20 mouse cellular contexts compared by ENCODE assay signal in the genomic region with DNA sequence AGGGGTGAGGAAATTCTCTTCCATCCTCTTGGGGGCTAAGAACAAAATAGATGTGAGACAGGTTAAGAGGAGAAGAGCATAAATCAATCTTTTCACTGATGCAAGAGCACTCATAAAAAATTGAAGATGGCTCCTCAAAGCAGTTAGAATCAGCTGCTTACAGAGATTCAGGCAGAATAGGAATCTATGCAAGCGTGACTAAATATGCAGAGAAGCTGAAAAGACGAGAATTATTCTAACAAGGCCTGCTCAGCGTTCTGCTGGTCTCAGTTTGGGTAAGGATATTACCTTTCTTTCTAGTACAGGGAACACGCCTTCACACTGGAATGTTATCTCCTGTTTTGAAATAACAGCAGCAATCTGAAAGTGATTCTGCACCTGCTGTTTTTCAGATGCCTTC.
DNase-seq lines count a peak whose midpoint lies in the region; ATAC-seq lines count a peak whose summit lies in the region.
"Had no signal": no experiment of that assay in that cellular context is flagged by ENCODE, and none has a peak within 500 bp of the region (broad histone marks: within the 10 kb centered on the region; RNA-seq: fewer than 3 reads in every experiment).

No protein-coding gene starts in this region.

- WGBS in hindbrain, embryonic 11.5 days = 54% methylated on average over 4 of the region's 4 CpGs
- WGBS in hindbrain, embryonic 10.5 days = 72% methylated on average over 4 of the region's 4 CpGs
- 57% methylated on average over 4 of the region's 4 CpGs for WGBS in midbrain, embryonic 12.5 days
- WGBS in midbrain, embryonic 11.5 days = 67% methylated on average over 4 of the region's 4 CpGs
- WGBS in hindbrain, embryonic 14.5 days = 39% methylated on average over 4 of the region's 4 CpGs

- 0 out of 2 replicates have a peak, but pooled peaks have one; percentile 35 for ATAC-seq in hindbrain, embryonic 11.5 days (ENCODE audit: low FRiP score)
- ATAC-seq in midbrain, embryonic 12.5 days (ENCODE audit: low FRiP score, low read depth) = peak; percentile 32; the same call in 1 of the 2 replicates
- ATAC-seq in midbrain, embryonic 11.5 days (ENCODE audit: low FRiP score) = no peak
- ATAC-seq in hindbrain, embryonic 14.5 days (ENCODE audit: low FRiP score) = no peak
- ATAC-seq: intestine, embryonic 16.5 days had no signal

- H3K9ac ChIP-seq in hindbrain, embryonic 11.5 days (ENCODE audit: low read depth, low read length) = no peak overlapping the region
- H3K9ac ChIP-seq in midbrain, embryonic 12.5 days (replicated peaks) = no peak overlapping the region
- no peak overlapping the region for H3K9ac ChIP-seq in midbrain, embryonic 11.5 days (ENCODE audit: low read length)
- no peak overlapping the region for H3K9ac ChIP-seq in hindbrain, embryonic 14.5 days
- H3K9ac ChIP-seq: forebrain, embryonic 13.5 days; hindbrain, embryonic 15.5 days; limb, embryonic 12.5 days had no signal

- H3K4me3 ChIP-seq in hindbrain, embryonic 11.5 days (ENCODE audit: low read depth, low read length) = no peak overlapping the region
- no peak overlapping the region for H3K4me3 ChIP-seq in hindbrain, embryonic 10.5 days
- H3K4me3 ChIP-seq in midbrain, embryonic 12.5 days = no peak overlapping the region
- no peak overlapping the region for H3K4me3 ChIP-seq in midbrain, embryonic 11.5 days (ENCODE audit: low read depth, low read length)
- no peak overlapping the region for H3K4me3 ChIP-seq in hindbrain, embryonic 14.5 days (replicated peaks; ENCODE audit: low read length)
- H3K4me3 ChIP-seq: forebrain, embryonic 13.5 days; hindbrain, embryonic 15.5 days; limb, embryonic 12.5 days had no signal

- no peaks in the 10 kb centered on the region for H3K36me3 ChIP-seq in hindbrain, embryonic 11.5 days (ENCODE audit: control insufficient read depth, insufficient read depth, low read length)
- no peaks in the 10 kb centered on the region for H3K36me3 ChIP-seq in hindbrain, embryonic 10.5 days
- H3K36me3 ChIP-seq in midbrain, embryonic 12.5 days = no peaks in the 10 kb centered on the region
- no peaks in the 10 kb centered on the region for H3K36me3 ChIP-seq in midbrain, embryonic 11.5 days (ENCODE audit: control insufficient read depth, insufficient read depth, low read length)
- H3K36me3 ChIP-seq in hindbrain, embryonic 14.5 days (replicated peaks; ENCODE audit: control insufficient read depth, insufficient read depth) = no peaks in the 10 kb centered on the region
- H3K36me3 ChIP-seq: hindbrain, embryonic 15.5 days; limb, embryonic 12.5 days had no signal

- no peaks in the 10 kb centered on the region for H3K4me1 ChIP-seq in hindbrain, embryonic 11.5 days (replicated peaks; ENCODE audit: control insufficient read depth, insufficient read depth, low read length)
- no peaks in the 10 kb centered on the region for H3K4me1 ChIP-seq in hindbrain, embryonic 10.5 days (replicated peaks)
- no peaks in the 10 kb centered on the region for H3K4me1 ChIP-seq in midbrain, embryonic 12.5 days
- H3K4me1 ChIP-seq in midbrain, embryonic 11.5 days (ENCODE audit: control insufficient read depth, insufficient read depth, low read length) = no peaks in the 10 kb centered on the region
- 0 out of 2 replicates have a peak, but pooled peaks cover 5% of the 10 kb centered on the region for H3K4me1 ChIP-seq in hindbrain, embryonic 14.5 days (replicated peaks; ENCODE audit: control insufficient read depth, insufficient read depth, low read length)
- H3K4me1 ChIP-seq: forebrain, embryonic 13.5 days; limb, embryonic 12.5 days had no signal

- H3K27ac ChIP-seq in hindbrain, embryonic 11.5 days (ENCODE audit: low read depth, low read length) = no peak overlapping the region
- no peak overlapping the region for H3K27ac ChIP-seq in hindbrain, embryonic 10.5 days
- H3K27ac ChIP-seq in midbrain, embryonic 12.5 days (replicated peaks) = no peak overlapping the region
- H3K27ac ChIP-seq in midbrain, embryonic 11.5 days (ENCODE audit: low read depth, low read length) = no peak overlapping the region
- peak overlapping the region; percentile 57 for H3K27ac ChIP-seq in hindbrain, embryonic 14.5 days
- H3K27ac ChIP-seq: forebrain, embryonic 13.5 days; hindbrain, embryonic 15.5 days; limb, embryonic 12.5 days; stomach, postnatal 0 days had no signal

- no peaks in the 10 kb centered on the region for H3K9me3 ChIP-seq in hindbrain, embryonic 11.5 days (ENCODE audit: control insufficient read depth, low read length)
- H3K9me3 ChIP-seq in hindbrain, embryonic 10.5 days = no peaks in the 10 kb centered on the region
- H3K9me3 ChIP-seq in midbrain, embryonic 12.5 days = no peaks in the 10 kb centered on the region
- H3K9me3 ChIP-seq in midbrain, embryonic 11.5 days (ENCODE audit: control insufficient read depth, low read length) = no peaks in the 10 kb centered on the region
- no peaks in the 10 kb centered on the region for H3K9me3 ChIP-seq in hindbrain, embryonic 14.5 days (ENCODE audit: control insufficient read depth, low read length)
- H3K9me3 ChIP-seq: forebrain, embryonic 13.5 days; hindbrain, embryonic 15.5 days; limb, embryonic 12.5 days had no signal

- no peak overlapping the region for H3K4me2 ChIP-seq in hindbrain, embryonic 11.5 days (replicated peaks; ENCODE audit: low read depth, low read length)
- no peak overlapping the region for H3K4me2 ChIP-seq in midbrain, embryonic 12.5 days (replicated peaks)
- H3K4me2 ChIP-seq in midbrain, embryonic 11.5 days = no peak overlapping the region
- no peak overlapping the region for H3K4me2 ChIP-seq in hindbrain, embryonic 14.5 days (replicated peaks)
- H3K4me2 ChIP-seq: forebrain, embryonic 13.5 days; heart, embryonic 11.5 days; hindbrain, embryonic 15.5 days; limb, embryonic 12.5 days; liver, embryonic 11.5 days had no signal

- no peak for DNase-seq in hindbrain, embryonic 11.5 days (ENCODE audit: low spot score)
- DNase-seq in hindbrain, embryonic 10.5 days (ENCODE audit: low spot score) = no peak
- no peak for DNase-seq in midbrain, embryonic 11.5 days (ENCODE audit: low spot score, missing footprints)
- DNase-seq in hindbrain, embryonic 14.5 days (ENCODE audit: low spot score) = no peak
- DNase-seq in retina, embryonic 14.5 days (ENCODE audit: low spot score) = peak; percentile 32
- no peak for DNase-seq in ovary, postnatal 10 days (ENCODE audit: low spot score)
- no peak for DNase-seq in gastrocnemius, postnatal 25 days
- DNase-seq: adrenal gland, postnatal 10 days; cerebellum, adult 9-10 months; kidney, postnatal 25 days; lung, adult 18-20 months; lung, postnatal 14 days had no signal

- no peaks in the 10 kb centered on the region for H3K27me3 ChIP-seq in hindbrain, embryonic 11.5 days (ENCODE audit: control insufficient read depth, insufficient read depth, low read length)
- H3K27me3 ChIP-seq in hindbrain, embryonic 10.5 days (ENCODE audit: insufficient read depth, poor library complexity, severe bottlenecking) = no peaks in the 10 kb centered on the region
- no peaks in the 10 kb centered on the region for H3K27me3 ChIP-seq in midbrain, embryonic 12.5 days
- H3K27me3 ChIP-seq in midbrain, embryonic 11.5 days (ENCODE audit: control insufficient read depth, insufficient read depth, low read length) = no peaks in the 10 kb centered on the region
- no peaks in the 10 kb centered on the region for H3K27me3 ChIP-seq in hindbrain, embryonic 14.5 days (ENCODE audit: control insufficient read depth, insufficient read depth, low read length)
- H3K27me3 ChIP-seq: forebrain, embryonic 13.5 days; hindbrain, embryonic 15.5 days; limb, embryonic 12.5 days had no signal

Comparison
In these comparisons a context has a peak if more than half of its experiments do, and no peak if none do; other contexts are left out.
1. ATAC-seq: peak in hindbrain, embryonic 11.5 days (single experiment) and midbrain, embryonic 12.5 days (single experiment); none in midbrain, embryonic 11.5 days (single experiment) and hindbrain, embryonic 14.5 days (single experiment).